Comparison of ENCODE assay signal across 9 mouse cellular contexts in genomic region chr6:114462747-114463146, GRCm38 (mm10).
DNase-seq lines count a peak whose midpoint lies in the region; TF ChIP-seq lines count a peak whose summit lies in the region.
"Had no signal": no experiment of that assay in that cellular context is flagged by ENCODE, and none has a peak within 500 bp of the region (broad histone marks: within the 10 kb centered on the region; RNA-seq: fewer than 3 reads in every experiment).

No protein-coding gene starts in this region.

- H3K9me3 ChIP-seq in limb, embryonic 10.5 days (replicated peaks), result no peaks in the 10 kb centered on the region; the same call in 1 of the 2 replicates

- peak; percentile 54 for DNase-seq in adrenal gland, postnatal 10 days
- DNase-seq in adrenal gland, postnatal 25 days, result no peak
- DNase-seq in layer of hippocampus, adult 2 months (ENCODE audit: low spot score in 2 of 2), result no peak
- DNase-seq in layer of hippocampus, adult 9-10 months (ENCODE audit: low spot score), result no peak
- DNase-seq in ES-CJ7 (ENCODE audit: low read depth, low spot score), result peak; percentile 55
- peak; percentile 46 for DNase-seq in limb, embryonic 10.5 days (ENCODE audit: low spot score)
- DNase-seq in urinary bladder, postnatal 4 days (ENCODE audit: low spot score in 2 of 2), result no peak
- DNase-seq in heart, postnatal 36 days, result no peak

- no peaks in the 10 kb centered on the region for H3K36me3 ChIP-seq in limb, embryonic 10.5 days

- H3K4me1 ChIP-seq in limb, embryonic 10.5 days, result peaks cover 14% of the 10 kb centered on the region

- WGBS in limb, embryonic 10.5 days, result 27% methylated on average over 4 of the region's 4 CpGs

- H3K27ac ChIP-seq in layer of hippocampus, adult 2 months, result no peak overlapping the region
- no peak overlapping the region for H3K27ac ChIP-seq in limb, embryonic 10.5 days

- intact Hi-C loops in heart, postnatal 36 days (cut with DNase I), result loop anchor here (1.0 to 5.0 kb wide), 3 partner anchors 235 to 465 kb away; no protein-coding TSS in a partner anchor

- H3K27me3 ChIP-seq in limb, embryonic 10.5 days (ENCODE audit: low read depth, poor library complexity, severe bottlenecking), result no peaks in the 10 kb centered on the region

- peak; percentile 76 for TF ChIP-seq CTCF in layer of hippocampus, adult 2 months (conservative IDR thresholded peaks at IDR 0.05)

- H3K4me3 ChIP-seq in layer of hippocampus, adult 2 months, result no peak overlapping the region
- no peak overlapping the region for H3K4me3 ChIP-seq in limb, embryonic 10.5 days
- H3K4me3 ChIP-seq: erythroblast, embryonic 14.5 days had no signal

Comparison
In these comparisons a context has a peak if more than half of its experiments do, and no peak if none do; other contexts are left out.
1. DNase-seq: peak in adrenal gland, postnatal 10 days (single experiment), ES-CJ7 (single experiment) and limb, embryonic 10.5 days (single experiment); none in adrenal gland, postnatal 25 days (single experiment), layer of hippocampus, adult 2 months (0 of 2), layer of hippocampus, adult 9-10 months (single experiment), urinary bladder, postnatal 4 days (0 of 2) and heart, postnatal 36 days (0 of 2).